Mouse (Mus musculus): ENCODE measurements around the gene Eif2d. TPM values are rescaled to one million over a fixed set of nuclear protein-coding genes. Genes with fewer than 3 reads are reported as not detected.

Eif2d gene
- 28.7 and 32.8 TPM in 2 replicates for total RNA-seq (2017)

GRCm38 (mm10) chr1:131153018-131153629 lies at the start of gene Eif2d:
Gene Eif2d, plus strand, starts transcription at chr1:131153181.
- peak; percentile 99 for ATAC-seq (replicated peaks; ENCODE audit: low read depth, poor library complexity, severe bottlenecking)

- ATAC-seq (replicated peaks; ENCODE audit: low read depth, poor library complexity, severe bottlenecking), result peak; percentile 90
Measured at GRCm38 (mm10) chr1:131103776-131104424, 49.1 kb upstream of the Eif2d start.

GRCm38 (mm10) chr1:131107575-131108308 lies 45.2 kb upstream of the Eif2d start:
- ATAC-seq (replicated peaks; ENCODE audit: low read depth, poor library complexity, severe bottlenecking), result no peak

GRCm38 (mm10) chr1:131110525-131111106 lies 42.4 kb upstream of the Eif2d start:
- peak; percentile 81 for ATAC-seq (replicated peaks; ENCODE audit: low read depth, poor library complexity, severe bottlenecking)

DNA sequence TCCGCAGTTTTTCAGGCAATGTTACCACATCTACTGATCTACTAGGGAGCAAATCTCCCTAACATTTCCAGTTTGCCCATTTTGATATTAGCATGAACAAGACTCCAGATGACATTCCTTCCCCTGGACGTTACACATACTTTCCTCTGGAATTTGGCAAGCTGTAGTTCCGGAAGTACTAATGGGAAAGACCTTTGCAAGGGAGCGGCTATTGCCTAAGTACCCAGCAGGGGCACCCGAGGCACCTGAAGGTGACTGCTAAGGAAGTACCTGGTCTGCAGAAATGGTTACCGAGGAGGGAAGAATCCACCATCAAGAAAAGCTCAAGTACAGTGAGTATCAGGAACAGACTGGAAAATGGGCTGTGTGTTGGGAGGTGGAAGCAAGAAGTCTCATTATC lies 40.4 kb upstream of the Eif2d start:
- ATAC-seq (replicated peaks; ENCODE audit: low read depth, poor library complexity, severe bottlenecking), result no peak

DNA sequence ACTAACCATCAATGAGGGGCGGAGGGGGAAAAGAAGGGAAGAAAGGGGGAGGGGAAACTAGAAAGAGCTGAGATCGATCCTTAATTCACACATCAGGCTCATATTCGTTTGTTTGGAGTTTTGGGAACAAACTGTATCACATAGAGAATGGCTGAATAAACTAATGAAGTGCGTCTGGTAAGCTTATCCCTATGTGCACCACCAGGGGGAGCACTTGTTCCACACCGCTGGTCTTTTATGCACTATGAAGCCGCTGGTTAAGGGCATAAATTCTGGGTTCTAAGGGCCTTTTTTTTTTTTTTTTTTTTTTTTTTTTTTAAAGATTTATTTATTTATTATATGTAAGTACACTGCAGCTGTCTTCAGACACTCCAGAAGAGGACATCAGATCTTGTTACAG lies 37.0 kb upstream of the Eif2d start:
- ATAC-seq (replicated peaks; ENCODE audit: low read depth, poor library complexity, severe bottlenecking), result peak; percentile 73

DNA sequence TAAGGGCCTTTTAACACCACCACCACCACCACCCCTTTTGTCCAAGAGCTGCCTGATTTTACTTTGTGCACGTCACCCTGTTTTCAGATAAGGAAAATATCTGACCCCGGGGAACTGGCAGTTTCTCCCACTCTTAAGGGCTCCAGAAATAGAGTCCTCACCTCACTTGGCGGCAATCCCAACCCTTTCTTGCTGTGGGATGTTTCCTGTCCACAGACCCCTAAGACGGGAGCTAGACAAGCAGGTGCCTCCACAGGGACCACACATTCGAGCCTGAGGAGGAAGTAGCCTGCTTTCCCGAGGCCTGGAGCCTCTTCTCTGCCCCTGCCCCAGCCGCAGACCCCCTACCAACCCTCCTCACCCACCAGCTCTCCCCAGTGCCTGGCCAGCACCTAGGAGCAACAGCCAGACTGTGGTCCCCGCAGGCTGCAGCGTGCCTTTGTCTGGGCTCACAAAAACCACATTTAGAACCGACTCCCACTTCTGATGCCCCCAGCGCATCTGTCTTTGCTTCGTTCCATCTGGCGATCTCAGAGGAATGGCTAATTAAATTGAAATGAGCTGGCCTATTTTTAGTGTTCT lies 36.5 kb upstream of the Eif2d start:
- 0 out of 2 replicates have a peak, but pooled peaks have one; percentile 19 for ATAC-seq (replicated peaks; ENCODE audit: low read depth, poor library complexity, severe bottlenecking)

GRCm38 (mm10) chr1:131118530-131118929 lies 34.5 kb upstream of the Eif2d start:
- no peak for ATAC-seq (replicated peaks; ENCODE audit: low read depth, poor library complexity, severe bottlenecking)

DNA sequence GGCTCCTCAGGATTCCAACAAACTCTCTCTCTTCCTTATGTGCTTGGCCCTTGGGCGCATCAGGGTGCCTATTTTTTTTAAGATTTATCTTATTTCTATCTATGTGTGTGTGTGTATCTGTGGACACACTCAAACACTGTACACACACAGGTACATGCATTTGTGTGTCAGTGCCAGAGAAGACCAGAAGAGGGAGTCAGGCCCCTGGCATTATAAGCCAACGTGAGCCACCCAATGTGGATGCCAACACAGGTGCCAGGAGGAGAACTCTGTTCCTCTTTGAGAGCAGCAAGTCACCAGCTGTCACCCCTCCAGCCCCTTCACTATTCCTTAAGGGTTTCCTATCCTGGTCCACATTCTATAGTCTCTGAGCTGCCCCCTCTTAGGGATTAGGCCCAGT lies 34.0 kb upstream of the Eif2d start:
- ATAC-seq (replicated peaks; ENCODE audit: low read depth, poor library complexity, severe bottlenecking), result peak; percentile 68

GRCm38 (mm10) chr1:131121987-131122386 lies 31.0 kb upstream of the Eif2d start:
- no peak for ATAC-seq (replicated peaks; ENCODE audit: low read depth, poor library complexity, severe bottlenecking)

DNA sequence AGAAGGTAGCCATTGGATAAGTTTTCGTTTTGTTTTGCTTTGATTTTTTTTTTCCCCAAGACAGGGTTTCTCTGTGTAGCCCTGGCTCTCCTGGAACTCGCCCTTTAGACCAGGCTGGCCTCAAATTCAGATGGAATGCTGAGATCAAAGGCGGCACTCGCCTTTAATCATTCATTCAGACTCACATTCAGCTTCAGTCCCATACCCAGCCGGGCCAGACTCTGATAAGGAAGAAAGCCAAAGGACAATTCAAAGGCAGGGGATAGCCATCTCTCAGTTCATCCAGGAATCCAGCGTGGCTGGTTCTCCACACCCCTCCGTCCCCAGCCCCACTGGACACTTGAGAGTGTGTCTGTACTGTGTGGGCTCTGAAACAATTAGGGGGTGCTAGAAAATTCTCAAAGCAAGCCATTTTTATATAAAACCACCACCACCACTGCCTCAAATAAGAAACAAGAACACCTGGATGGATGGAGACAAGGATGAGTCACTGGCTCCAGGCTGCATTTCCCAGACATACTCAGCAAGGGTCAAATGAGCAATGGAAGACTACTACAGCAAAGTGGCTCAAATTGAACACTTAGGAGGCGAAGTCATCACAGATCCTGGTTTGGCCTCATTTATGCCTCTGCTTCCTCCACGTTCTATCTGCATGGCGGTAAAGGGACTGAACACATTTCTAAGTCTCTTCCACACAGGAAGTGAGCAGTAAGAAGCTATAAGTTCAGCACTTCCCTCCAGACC lies 29.3 kb upstream of the Eif2d start:
- ATAC-seq (replicated peaks; ENCODE audit: low read depth, poor library complexity, severe bottlenecking), result no peak

DNA sequence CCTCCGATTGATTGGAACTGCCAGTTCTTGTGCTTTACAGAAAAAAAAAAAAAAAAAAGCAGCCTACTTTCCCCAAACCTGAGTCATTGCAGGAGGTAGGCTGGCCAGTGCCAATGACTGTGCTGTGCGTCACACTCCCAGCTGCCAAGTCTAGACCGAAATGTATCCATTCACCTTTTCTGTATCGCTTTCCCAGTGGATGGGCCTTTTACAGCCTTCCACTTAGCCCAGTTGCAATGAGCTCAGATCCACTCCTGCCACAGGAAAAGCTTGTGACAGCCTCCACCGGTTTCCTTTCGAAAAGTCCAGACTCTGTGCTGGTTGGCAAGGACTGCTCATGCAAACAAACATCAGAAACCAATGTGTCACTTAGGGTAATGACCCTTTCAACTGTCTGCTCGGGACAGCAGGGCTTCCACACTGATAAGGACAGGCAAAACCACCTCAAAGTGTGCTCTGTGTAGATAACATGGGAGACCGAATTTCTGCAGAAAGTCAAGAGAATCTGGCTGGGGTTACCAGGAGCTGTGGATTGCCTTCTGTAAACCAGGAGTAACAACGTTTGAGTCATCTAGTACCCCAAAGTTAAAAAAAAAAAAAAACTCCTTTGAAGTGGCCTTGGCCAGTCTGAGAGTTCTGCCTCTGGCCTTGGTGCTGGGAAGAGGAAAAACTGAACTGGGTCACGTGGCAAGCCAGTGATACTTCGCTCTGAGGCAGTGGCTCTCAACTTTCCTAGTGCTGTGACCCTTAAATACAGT lies 26.8 kb upstream of the Eif2d start:
- ATAC-seq (replicated peaks; ENCODE audit: low read depth, poor library complexity, severe bottlenecking), result peak; percentile 86

- ATAC-seq (replicated peaks; ENCODE audit: low read depth, poor library complexity, severe bottlenecking), result no peak
Measured at GRCm38 (mm10) chr1:131134231-131134630, 18.8 kb upstream of the Eif2d start.

GRCm38 (mm10) chr1:131134942-131135522 lies 17.9 kb upstream of the Eif2d start:
- ATAC-seq (replicated peaks; ENCODE audit: low read depth, poor library complexity, severe bottlenecking), result peak; percentile 19; the same call in 1 of the 2 replicates

DNA sequence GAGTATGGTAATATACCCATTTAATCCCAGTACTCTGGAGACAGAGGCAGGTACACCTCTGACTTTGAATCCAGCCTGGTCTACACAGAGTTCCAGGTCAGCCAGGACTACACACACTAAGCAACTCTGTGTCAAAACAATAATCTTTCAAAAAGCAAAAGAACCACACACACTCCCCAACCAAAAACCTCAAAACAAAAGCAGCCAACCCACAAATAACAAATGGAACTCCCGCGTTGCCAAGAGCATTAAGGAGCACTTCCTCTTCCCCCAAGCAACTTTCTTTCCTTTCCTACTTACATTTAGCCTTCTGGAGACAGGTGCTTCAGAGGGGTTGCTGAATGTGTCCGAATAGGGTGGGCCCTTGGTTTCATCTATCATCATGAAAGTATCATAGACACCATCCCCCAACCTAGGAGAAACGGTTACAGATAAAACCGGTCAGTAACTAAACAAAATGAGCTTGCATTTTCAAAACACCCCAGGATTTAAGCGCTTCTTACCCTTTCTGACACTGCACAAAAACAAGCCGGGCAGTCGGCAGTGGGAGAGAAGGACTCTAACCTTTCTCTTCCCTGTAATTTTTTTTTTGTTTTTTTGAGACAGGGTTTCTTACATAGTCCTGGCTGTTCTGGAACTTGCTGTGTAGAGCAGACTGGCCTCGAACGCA lies 16.9 kb upstream of the Eif2d start:
- peak; percentile 30 for ATAC-seq (replicated peaks; ENCODE audit: low read depth, poor library complexity, severe bottlenecking)

- no peak for ATAC-seq (replicated peaks; ENCODE audit: low read depth, poor library complexity, severe bottlenecking)
Measured at GRCm38 (mm10) chr1:131137111-131137510, 15.9 kb upstream of the Eif2d start.

DNA sequence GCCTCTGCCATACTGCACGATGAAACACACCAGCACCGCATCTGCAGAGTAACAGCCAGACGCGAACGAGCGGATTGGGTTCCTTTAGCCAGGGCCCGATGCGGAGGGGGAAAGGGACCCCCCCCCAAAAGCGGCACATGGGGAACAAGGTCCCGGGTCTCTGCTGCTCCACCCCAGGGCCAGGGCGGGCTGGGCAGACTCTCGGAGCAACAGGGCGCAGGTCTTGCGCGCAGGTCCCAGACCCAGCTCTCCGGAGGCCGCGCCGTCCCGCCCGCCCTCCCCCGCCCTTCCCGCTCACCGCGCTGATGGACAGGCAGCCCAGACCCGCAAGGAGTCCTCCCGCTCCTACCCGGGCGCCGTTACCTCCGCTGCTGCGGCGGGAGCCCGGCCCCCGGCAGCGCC lies 15.3 kb upstream of the Eif2d start:
- ATAC-seq (replicated peaks; ENCODE audit: low read depth, poor library complexity, severe bottlenecking), result no peak
